Comparison of ENCODE assay signal across 1 mouse cellular context in genomic region chr3:92600456-92600855, GRCm38 (mm10).
TF ChIP-seq lines count a peak whose summit lies in the region.

No protein-coding gene starts in this region.

TF ChIP-seq in MEL, 35 proteins besides CTCF, POLR2A, EP300 and RAD21:
- TF ChIP-seq ELF1 (IDR thresholded peaks at IDR 0.05; ENCODE audit: low read depth, low read length) (no peak), SMC3 (IDR thresholded peaks at IDR 0.05; ENCODE audit: low read depth, low read length) (peak; percentile 15; the same call in 1 of the 2 replicates)
TF ChIP-seq in MEL: peak in this region for 1.
